Mouse (Mus musculus) right cerebral cortex, postnatal 36 days (tissue): ENCODE data around the gene Tbck.

Source experiments
- DNase-seq, 2 experiments: peaks; one replicate each; pipeline ENCODE4 v3.0.0; 2022; ENCODE audit warnings: low spot score in 2 of 2, mixed read lengths in 1 of 2

The Tbck gene

DNA sequence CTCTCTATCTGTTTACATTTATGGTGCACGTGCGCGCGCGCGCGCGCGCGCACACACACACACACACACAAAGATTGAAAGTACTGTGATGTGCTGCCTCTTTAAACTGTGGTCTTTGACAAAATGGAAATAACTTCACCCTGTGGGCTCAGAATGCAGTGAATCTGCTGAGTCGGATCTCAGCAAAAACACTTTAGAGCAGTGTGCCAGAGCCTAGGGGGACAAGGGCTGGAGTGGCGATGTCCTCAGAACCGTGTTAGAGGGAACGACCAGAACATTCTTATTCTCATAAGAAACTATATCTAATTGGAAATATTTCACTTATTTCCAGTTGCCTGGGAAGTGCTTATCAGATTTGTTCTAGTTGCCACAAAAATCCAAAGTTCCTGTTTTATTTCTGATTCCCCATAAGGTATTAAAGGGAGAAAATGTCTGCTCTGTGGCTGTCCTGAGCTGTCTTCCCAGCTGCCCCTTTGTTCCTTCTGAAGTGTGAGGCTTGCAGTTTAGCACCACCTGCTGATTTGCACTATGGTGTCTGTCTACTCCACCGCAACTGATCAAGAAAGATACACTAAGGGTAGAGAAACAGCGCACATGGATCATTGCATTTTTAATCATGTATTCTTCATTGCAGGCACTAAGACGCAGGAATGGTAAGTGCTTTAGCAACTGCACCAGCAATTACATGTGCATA lies 82.2 kb downstream of the Tbck start:
- DNase-seq = no peak

- no peak for DNase-seq
Observed at GRCm38 (mm10) chr3:132772054-132772453, 88.1 kb downstream of the Tbck start.

GRCm38 (mm10) chr3:132776686-132777085 lies 92.7 kb downstream of the Tbck start:
- DNase-seq = no peak

DNA sequence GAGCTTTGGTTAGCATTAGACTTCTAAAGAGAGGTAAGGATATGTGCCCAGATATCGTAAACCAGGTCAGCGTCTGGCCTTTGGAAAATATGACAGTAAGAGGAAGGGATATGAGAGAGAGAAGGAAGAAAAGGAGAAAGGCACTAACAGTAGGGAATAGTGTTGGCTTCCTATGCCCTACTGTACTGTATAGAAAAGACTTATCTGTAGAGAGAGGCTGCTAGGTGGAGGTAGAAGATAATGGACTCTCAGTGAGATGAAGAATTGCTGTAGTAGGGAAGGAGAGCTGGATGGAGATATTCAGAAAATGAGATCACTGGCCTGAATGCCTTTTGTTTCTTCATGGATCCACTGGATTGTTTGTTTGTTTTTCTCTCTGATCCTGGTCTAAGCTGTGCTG lies 97.2 kb downstream of the Tbck start:
- DNase-seq = no peak

- no peak for DNase-seq
Observed at GRCm38 (mm10) chr3:132783087-132783486, 99.1 kb downstream of the Tbck start.

DNA sequence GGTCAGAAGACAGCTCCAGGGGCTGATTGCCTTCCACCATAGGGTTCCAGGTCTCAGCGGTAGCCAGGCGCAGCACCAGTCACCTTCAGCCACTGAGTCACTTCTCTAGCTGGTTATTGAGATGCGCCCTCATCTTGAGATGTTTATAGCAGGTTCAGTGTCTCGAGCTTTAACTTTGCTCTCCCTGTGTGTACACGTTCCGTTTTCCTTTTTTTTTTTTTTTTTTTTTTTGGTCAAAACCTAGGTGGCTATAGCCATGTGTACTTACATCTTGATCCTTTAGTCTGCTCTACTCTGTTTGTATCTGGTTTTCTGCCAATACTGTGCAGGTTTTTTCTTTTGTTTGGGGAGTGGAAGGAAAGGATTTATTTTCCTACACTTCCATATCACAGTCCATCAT lies 100.8 kb downstream of the Tbck start:
- DNase-seq = no peak

DNA sequence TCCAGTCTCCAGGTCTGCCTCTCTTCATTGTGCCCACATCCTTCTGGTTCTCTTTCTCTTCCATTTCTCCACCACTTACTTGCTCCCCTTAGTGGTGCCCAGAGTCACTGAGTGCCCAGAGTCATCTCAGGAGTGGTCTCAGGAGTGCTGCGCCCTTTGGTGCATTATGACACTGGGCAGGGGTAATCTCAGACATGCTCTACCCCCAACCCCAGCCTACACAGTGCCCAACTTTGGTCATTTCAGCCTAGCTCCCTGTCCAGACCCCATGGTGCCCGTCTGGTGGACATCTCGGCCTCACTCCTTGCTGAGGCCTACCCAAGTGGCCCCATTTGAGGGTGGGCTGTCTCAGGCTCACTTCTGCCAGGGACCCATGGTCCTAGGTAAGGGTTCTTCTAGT lies 102.7 kb downstream of the Tbck start:
- no peak for DNase-seq

DNA sequence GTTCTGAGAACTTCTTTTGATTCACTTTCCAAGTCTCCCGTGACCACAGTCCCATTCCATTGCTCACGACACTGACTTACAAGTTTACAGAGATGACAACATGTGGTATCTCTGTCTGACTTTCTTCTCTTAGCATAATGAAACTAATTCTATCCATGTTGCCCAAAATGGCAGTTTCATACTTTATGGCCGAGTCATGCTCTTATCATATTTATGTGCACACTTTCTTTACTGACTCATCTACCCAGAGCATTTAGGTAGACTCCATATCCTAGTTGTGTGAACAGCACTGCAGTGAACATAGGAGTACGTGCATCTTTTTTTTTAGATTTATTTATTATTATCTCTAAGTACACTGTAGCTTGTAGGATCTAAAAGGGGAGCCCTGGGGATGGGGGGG lies 103.8 kb downstream of the Tbck start:
- no peak for DNase-seq

- DNase-seq = no peak
Observed at GRCm38 (mm10) chr3:132791140-132791539, 107.2 kb downstream of the Tbck start.

DNA sequence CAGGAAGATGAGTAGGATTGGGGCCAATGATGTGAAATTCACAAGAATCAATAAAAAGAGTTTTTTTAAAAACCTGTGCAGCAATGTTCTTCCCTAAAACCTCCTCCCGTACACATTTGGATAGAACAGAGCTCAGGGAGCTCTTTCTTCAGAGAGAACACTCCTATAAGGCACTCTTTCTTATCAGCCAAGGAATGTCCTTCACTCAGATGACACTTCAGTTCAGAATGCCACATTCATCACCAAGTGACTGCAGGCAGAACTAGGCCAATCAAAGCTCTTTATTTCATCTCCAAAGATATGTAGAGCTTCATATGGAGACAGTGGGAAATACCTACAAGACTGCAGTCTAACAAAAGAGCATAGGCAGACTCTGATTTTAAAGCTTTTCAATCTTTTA lies 116.3 kb downstream of the Tbck start:
- no peak for DNase-seq

GRCm38 (mm10) chr3:132801910-132802309 lies 118.0 kb downstream of the Tbck start:
- DNase-seq = no peak

DNA sequence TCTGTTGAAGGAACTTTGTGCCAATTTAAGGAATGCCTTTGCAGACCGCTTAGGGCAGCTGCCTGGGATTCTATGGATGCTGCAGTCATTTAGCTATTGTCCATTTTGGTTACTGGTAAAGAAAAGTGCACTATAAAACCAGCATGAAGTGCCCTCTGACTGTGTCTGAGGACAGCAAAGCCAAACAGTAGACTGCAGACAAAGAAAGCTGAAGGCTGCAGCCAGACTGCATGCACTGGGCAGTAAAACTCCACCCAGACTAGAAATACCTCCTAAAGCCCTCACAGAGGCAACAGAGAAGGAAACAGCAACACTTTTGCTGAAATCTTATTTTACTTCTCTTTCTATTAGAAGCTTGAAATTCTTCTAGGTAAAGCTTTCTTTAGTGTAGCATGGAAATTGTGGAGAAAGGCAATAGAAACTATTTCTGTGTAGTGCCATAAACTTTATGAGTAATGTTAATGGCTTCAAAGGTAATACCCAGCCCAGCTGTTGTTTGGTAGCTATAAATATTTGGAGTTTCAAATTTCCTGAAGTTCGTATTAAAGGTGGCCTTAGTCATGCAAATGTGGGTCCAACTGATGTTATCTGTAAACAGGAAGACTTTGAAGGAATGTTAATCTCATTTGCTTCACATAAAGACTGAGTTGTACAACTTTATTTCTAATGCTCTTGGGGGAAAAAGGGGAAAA lies 124.1 kb downstream of the Tbck start:
- no peak for DNase-seq

DNA sequence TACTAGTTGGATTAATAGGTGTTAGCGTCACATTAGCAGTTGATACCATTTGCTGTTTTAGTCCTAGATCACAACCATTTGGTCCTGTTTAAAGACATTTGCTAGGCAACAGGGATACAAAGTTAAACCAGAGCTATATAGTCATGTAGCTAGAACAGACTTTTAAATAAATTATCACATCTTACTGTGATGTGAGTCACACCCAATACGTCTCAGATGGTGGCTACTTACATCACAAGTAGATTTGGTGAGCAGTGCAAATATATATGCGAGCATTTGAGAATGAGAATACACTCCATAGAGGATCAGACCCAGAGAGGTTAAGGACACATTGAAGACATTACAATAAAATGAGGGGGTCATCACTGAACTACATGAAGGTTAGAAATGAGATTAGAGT lies 125.0 kb downstream of the Tbck start:
- DNase-seq = no peak

DNA sequence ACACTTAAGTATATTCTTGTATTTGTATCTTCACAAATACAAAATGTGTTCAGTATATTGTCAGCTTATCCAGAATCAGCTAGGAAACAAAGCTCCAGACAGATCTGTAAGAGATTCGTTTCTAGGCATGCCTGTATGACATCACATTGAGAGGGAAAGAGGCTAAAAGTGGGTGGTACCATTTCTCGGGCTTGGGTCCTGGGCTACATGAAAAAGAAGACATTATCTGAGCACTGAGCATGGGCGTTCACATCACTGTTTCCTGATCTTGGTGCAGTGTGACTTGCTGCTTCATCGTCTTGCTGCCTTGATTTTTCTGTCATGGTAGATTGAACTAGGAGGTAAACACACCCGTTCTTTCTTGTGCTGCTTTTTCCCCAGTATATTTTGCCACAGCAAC lies 127.8 kb downstream of the Tbck start:
- DNase-seq = no peak

DNA sequence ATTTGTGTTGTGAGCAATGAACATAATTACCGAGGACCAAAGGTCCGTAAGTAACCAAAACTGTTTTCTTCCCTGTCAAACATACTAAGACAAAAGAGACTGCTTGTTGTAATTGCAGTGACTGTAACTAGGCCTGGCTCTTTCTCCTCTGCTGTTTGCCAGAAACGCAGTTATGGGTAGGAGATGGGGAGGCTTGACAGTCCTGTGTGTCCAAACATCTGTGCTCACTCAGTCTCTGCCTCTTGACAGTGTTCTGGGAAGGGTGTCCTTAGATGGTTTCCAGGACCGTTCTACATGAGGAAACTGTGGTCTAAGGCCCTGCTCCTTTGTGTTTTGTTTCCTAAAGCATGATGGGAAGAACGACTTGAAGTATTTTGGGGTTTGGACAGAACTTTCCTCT lies 128.4 kb downstream of the Tbck start:
- DNase-seq = no peak

GRCm38 (mm10) chr3:132813147-132813546 lies 129.2 kb downstream of the Tbck start:
- DNase-seq = no peak

- DNase-seq = no peak
Observed at GRCm38 (mm10) chr3:132813706-132814497, 130.0 kb downstream of the Tbck start.

GRCm38 (mm10) chr3:132814791-132815496 lies 131.0 kb downstream of the Tbck start:
- no peak for DNase-seq

- DNase-seq = no peak
Observed at GRCm38 (mm10) chr3:132815497-132816326, 131.8 kb downstream of the Tbck start.

DNA sequence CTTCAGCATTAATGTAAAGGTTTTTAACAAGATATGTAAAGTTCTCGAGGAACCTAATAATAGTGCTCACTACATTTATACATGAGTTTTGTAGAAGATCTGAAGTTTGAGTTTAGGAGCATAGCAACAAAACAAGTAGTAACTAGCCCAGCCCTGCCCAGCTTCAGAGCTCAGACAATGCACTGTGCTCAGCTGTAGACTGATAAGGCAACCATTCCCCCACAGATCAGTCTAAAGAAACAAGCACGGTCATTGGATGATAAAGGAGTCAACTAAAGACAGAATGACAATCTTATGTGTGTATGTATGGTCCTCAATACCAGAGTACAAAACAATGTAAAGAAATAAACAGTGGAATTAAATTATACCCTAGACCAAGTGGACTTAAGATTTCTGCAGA lies 135.5 kb downstream of the Tbck start:
- no peak for DNase-seq

DNA sequence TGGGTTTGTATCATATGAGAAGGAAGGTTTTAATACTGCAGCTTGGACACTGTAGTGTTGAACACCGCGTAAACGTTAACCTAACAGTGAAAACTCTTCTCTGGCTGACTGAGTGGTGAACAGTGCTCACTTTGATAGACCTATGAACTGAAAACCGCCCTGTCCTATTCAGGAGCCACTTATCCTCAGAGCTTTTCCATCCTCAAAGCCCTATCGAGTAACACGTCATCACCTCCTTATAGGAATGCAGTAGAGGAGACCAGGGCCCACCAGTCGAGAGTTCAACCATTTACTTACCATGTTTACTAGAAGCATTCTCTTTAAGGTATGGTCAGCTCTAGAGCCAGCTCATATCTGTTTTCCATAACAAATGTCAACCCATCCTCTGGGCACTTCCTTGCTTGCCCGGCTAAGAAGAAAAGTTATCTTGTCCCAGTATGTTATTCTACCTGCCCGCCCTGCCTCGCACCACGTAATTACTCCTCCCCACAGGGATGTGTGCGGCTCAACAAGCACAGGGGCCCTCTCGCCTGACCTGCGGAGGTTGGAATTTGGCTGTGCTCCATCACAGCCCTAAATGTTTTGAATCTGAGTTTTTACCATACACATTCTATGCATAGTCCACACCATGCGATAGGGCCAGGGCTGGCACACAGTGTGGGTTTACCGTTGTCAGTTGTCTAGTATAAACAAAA lies 147.4 kb downstream of the Tbck start:
- DNase-seq = no peak
